Mouse (Mus musculus) macrophage (primary cell): Measurements from ENCODE around the gene Tiam1. TPM values are rescaled to one million over a fixed set of nuclear protein-coding genes. Genes with fewer than 3 reads are reported as not detected.

ENCODE experiments used
- H3K27ac ChIP-seq: fragments of 350-480 bp; formaldehyde crosslinking; 2 replicates; pipeline ENCODE4 v1.9.0; 2021
- H3K36me3 ChIP-seq: fragments of 350-480 bp; formaldehyde crosslinking; 2 replicates; pipeline ENCODE4 v1.9.0; 2021; ENCODE audit errors: inconsistent target
- H3K4me3 ChIP-seq: fragments of 350-480 bp; formaldehyde crosslinking; 2 replicates; pipeline ENCODE4 v1.9.0; 2021; ENCODE audit errors: inconsistent target
- H3K79me2 ChIP-seq: fragments of 350-480 bp; formaldehyde crosslinking; 2 replicates; pipeline ENCODE4 v1.9.0; 2021; ENCODE audit errors: inconsistent target
- WGBS: methylation state at CpG from one replicate; pipeline ENCODE4 v1.1.7; 2026; ENCODE audit warnings: inconsistent platforms; ENCODE audit not compliant: missing documents; 5-methylcytosine and 5-hydroxymethylcytosine counted together
- polyA plus RNA-seq: library from polyadenylated mRNA; stranded (reverse); fragments of 250-400 nt; gene quantifications from 3 replicates; pipeline ENCODE4 v1.2.4, GENCODE M21; 2018; ENCODE audit warnings: inconsistent platforms

Tiam1 gene
- polyA plus RNA-seq, 1 experiment from 2014 or later, result 3.5 TPM

GRCm38 (mm10) chr16:90137175-90137574, 6.4 kb downstream of the Tiam1 start:
- H3K36me3 ChIP-seq, result no peaks in the 10 kb centered on the region
- WGBS, result 35% methylated on average over 23 of the region's 23 CpGs
- H3K79me2 ChIP-seq, result no peaks in the 10 kb centered on the region; the same call in 1 of the 2 replicates

GRCm38 (mm10) chr16:90135580-90135979, 8.0 kb downstream of the Tiam1 start:
- H3K27ac ChIP-seq, result no peak overlapping the region
- no peaks in the 10 kb centered on the region; the same call in 1 of the 2 replicates for H3K79me2 ChIP-seq
- WGBS, result 95% methylated on average over 3 of the region's 3 CpGs
- H3K36me3 ChIP-seq, result no peaks in the 10 kb centered on the region
- no peak overlapping the region for H3K4me3 ChIP-seq

More at GRCm38 (mm10) chr16:90137175-90137574, 6.4 kb downstream of the Tiam1 start:
- Histone ChIP-seq H3K27ac (no peak overlapping the region), H3K4me3 (no peak overlapping the region)

DNA sequence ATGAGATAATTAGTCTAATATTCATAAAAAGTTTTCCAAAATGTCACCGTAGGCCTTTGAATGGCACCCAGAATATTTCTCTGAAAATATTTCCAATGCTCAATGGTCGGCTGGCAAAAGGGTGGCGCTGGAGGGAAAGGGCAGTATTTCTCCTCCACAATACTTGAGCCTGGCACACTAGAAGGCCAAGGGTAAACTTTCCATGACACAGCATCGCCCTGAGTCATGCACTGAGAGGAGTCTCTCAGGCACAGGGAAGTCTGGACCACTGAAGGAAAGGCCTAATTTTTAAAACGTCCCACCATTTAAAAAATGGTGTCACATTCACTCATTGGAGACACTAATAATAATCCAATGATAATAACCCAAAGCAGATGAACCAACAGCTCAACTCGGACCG, 9.2 kb downstream of the Tiam1 start:
- Histone ChIP-seq H3K36me3 (no peaks in the 10 kb centered on the region), H3K79me2 (no peaks in the 10 kb centered on the region; the same call in 1 of the 2 replicates), H3K4me3 (no peak overlapping the region), H3K27ac (no peak overlapping the region)
- WGBS, result 93% methylated on average over 7 of the region's 7 CpGs

DNA sequence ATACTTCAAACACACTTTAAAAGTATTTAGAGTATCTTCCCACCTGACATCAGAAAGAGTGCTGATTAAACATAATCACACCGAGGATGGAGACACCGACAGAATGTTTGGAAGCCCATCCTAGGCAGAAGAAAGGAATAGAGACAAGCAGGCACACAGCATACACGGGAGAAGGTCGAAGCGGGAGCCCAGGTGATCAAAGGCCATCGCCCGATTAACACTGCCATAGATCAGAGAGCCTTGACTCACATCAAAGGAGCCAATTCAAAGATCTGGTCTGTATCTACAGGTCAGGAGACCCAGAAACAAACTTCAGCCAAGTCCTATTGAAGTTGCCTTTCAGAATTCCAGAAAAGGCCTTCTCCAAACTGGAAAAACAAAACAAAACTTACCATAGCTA, 10.8 kb downstream of the Tiam1 start:
- H3K4me3 ChIP-seq, result no peak overlapping the region
- no peaks in the 10 kb centered on the region for H3K36me3 ChIP-seq
- no peaks in the 10 kb centered on the region; the same call in 1 of the 2 replicates for H3K79me2 ChIP-seq
- WGBS, result 96% methylated on average over 7 of the region's 7 CpGs
- H3K27ac ChIP-seq, result no peak overlapping the region

- no peak overlapping the region for H3K27ac ChIP-seq
- no peaks in the 10 kb centered on the region for H3K36me3 ChIP-seq
- WGBS, result 92% methylated on average over 9 of the region's 10 CpGs
- H3K4me3 ChIP-seq, result no peak overlapping the region
- no peaks in the 10 kb centered on the region; the same call in 1 of the 2 replicates for H3K79me2 ChIP-seq
Measured at GRCm38 (mm10) chr16:90132331-90132730, 11.2 kb downstream of the Tiam1 start.

- Histone ChIP-seq H3K79me2 (no peaks in the 10 kb centered on the region), H3K4me3 (no peak overlapping the region), H3K36me3 (no peaks in the 10 kb centered on the region), H3K27ac (no peak overlapping the region)
- 97% methylated on average over 19 of the region's 19 CpGs for WGBS
Measured at GRCm38 (mm10) chr16:90128817-90129587, 14.6 kb downstream of the Tiam1 start.

DNA sequence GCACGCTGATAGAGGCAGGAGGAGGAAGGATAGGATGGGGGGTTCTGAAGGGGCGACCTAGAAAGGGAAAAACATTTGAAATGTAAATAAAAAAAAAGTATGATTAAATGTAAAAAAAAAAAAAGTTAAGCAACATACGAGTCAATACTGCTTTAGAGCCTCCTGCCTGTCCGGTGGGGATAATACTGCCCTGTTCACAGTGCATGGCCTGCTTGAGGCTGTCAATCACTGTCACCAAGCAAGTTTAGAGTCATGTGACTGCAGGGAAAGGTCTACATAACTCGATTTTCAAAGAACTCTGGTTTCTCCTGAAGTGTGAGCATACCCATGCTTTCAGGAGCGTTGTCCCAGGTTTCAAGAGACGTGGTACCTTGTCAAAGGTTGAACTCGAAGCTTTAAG, 15.2 kb downstream of the Tiam1 start:
- Histone ChIP-seq H3K79me2 (no peaks in the 10 kb centered on the region), H3K4me3 (no peak overlapping the region), H3K27ac (no peak overlapping the region), H3K36me3 (no peaks in the 10 kb centered on the region)
- WGBS, result 83% methylated on average over 6 of the region's 8 CpGs

- Histone ChIP-seq H3K27ac (no peak overlapping the region), H3K4me3 (no peak overlapping the region), H3K36me3 (no peaks in the 10 kb centered on the region), H3K79me2 (no peaks in the 10 kb centered on the region)
- 94% methylated on average over 20 of the region's 21 CpGs for WGBS
Measured at GRCm38 (mm10) chr16:90125318-90126314, 18.0 kb downstream of the Tiam1 start.

DNA sequence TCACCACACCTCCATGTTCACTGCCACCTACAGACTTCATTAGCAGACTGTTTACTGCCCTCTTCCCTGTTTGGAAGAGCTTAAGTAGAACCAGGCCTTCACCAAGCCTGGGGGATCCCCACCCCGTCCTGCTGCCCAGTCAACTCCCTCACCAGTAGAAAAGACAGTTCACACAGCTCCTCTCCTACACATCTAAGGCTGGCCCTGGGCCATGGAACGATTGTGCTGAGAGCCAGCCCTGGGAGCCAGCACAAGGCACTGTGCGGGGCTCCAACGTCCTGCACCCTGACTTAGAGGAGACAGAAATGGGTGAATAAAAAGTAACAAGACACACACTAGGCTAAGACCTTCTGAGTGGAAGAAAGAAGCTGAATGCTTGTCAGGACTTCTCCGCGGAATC, 20.5 kb downstream of the Tiam1 start:
- Histone ChIP-seq H3K27ac (no peak overlapping the region), H3K4me3 (no peak overlapping the region), H3K36me3 (no peaks in the 10 kb centered on the region), H3K79me2 (no peaks in the 10 kb centered on the region)
- 92% methylated on average over 6 of the region's 6 CpGs for WGBS

GRCm38 (mm10) chr16:90122439-90122838, 21.1 kb downstream of the Tiam1 start:
- Histone ChIP-seq H3K4me3 (no peak overlapping the region), H3K36me3 (no peaks in the 10 kb centered on the region), H3K27ac (no peak overlapping the region), H3K79me2 (no peaks in the 10 kb centered on the region)
- 79% methylated on average over 9 of the region's 9 CpGs for WGBS

DNA sequence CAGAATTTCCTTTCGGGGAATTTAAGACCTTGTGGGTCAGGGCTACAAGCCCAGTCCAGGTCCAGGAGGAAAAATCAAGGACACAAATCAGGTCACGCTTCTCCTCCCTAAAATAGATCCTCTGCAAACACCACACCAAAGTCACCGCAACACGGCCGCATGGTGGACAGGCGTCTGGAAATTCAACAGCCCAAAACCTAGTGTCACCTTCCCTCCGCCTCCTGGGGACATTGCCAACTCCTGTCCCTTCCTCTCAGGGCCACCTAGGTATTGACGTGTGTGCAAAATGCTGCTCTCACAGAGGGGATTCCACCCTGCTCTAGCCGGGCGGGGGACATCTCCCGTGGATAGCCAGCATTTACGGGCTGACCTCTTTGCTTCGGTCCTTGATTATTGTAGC, 21.8 kb downstream of the Tiam1 start:
- H3K27ac ChIP-seq, result no peak overlapping the region
- 93% methylated on average over 11 of the region's 13 CpGs for WGBS
- H3K79me2 ChIP-seq, result no peaks in the 10 kb centered on the region
- H3K36me3 ChIP-seq, result no peaks in the 10 kb centered on the region
- no peak overlapping the region for H3K4me3 ChIP-seq

GRCm38 (mm10) chr16:90119969-90120368, 23.6 kb downstream of the Tiam1 start:
- Histone ChIP-seq H3K36me3 (no peaks in the 10 kb centered on the region), H3K27ac (no peak overlapping the region), H3K4me3 (no peak overlapping the region), H3K79me2 (no peaks in the 10 kb centered on the region)
- 97% methylated on average over 4 of the region's 4 CpGs for WGBS

GRCm38 (mm10) chr16:90116637-90117182, 26.9 kb downstream of the Tiam1 start:
- WGBS, result 96% methylated on average over 13 of the region's 13 CpGs
- H3K27ac ChIP-seq, result no peak overlapping the region
- H3K36me3 ChIP-seq, result no peaks in the 10 kb centered on the region
- H3K4me3 ChIP-seq, result no peak overlapping the region
- no peaks in the 10 kb centered on the region for H3K79me2 ChIP-seq

DNA sequence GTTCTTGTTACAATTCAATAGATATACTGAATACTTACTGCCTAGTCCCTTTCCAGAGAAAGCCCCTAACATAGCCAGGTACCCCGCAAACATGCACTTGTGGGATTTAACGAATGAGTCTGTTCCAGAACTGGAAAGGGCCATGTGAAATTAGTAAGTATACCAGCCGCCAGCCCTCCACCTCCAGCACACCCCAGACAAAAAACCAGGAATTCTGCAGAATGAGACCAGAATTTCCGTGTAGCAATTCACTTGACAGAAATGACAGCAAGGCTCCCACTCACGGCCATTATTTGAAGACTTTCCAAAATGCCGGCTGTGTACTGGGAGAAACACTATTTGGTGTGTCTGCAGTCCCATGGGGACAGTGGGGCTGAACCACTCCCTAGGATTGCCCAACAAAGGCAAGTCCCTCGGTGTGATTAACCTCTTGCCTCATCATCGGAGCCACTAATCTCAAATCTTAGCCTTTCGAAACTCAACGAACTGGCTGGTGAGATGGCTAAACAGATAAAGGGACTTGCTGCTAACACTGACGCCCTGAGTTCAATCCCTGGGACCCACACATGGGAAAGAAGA, 30.9 kb downstream of the Tiam1 start:
- H3K27ac ChIP-seq, result no peak overlapping the region
- WGBS, result 61% methylated on average over 11 of the region's 11 CpGs
- no peaks in the 10 kb centered on the region for H3K79me2 ChIP-seq

More for the DNA sequence above, 30.9 kb downstream of the Tiam1 start:
- Histone ChIP-seq H3K4me3 (no peak overlapping the region), H3K36me3 (no peaks in the 10 kb centered on the region)
